Mouse (Mus musculus) urinary bladder, adult 18-20 months (tissue): ENCODE measurements around the gene Kidins220.

Experiments used
- DNase-seq, 2 experiments: peaks; one replicate each; pipeline ENCODE4 v3.0.0; 2022; ENCODE audit warnings: low spot score in 2 of 2, mixed read lengths in 2 of 2

Gene Kidins220

GRCm38 (mm10) chr12:25026308-25026707 is 51.6 kb downstream of the Kidins220 start:
- DNase-seq: no peak

GRCm38 (mm10) chr12:25027416-25027815 is 52.7 kb downstream of the Kidins220 start:
- DNase-seq: peak in 1 of 2 experiments; percentile 25

- DNase-seq: no peak
Measured at GRCm38 (mm10) chr12:25033662-25034337, 59.1 kb downstream of the Kidins220 start.

GRCm38 (mm10) chr12:25034338-25034953 is 59.7 kb downstream of the Kidins220 start:
- DNase-seq: no peak

GRCm38 (mm10) chr12:25036024-25036423 is 61.3 kb downstream of the Kidins220 start:
- DNase-seq: no peak

GRCm38 (mm10) chr12:25037222-25037621 is 62.5 kb downstream of the Kidins220 start:
- DNase-seq: no peak

- no peak for DNase-seq
Measured at GRCm38 (mm10) chr12:25037681-25038472, 63.2 kb downstream of the Kidins220 start.

GRCm38 (mm10) chr12:25044056-25044455 is 69.3 kb downstream of the Kidins220 start:
- DNase-seq: no peak

GRCm38 (mm10) chr12:25044579-25044978 is 69.9 kb downstream of the Kidins220 start:
- no peak for DNase-seq

- no peak for DNase-seq
Measured at GRCm38 (mm10) chr12:25049253-25049652, 74.5 kb downstream of the Kidins220 start.

GRCm38 (mm10) chr12:25054511-25054910 is 79.8 kb downstream of the Kidins220 start:
- no peak for DNase-seq

- DNase-seq: no peak
Measured at GRCm38 (mm10) chr12:25054963-25055362, 80.2 kb downstream of the Kidins220 start.

- DNase-seq: no peak
Measured at GRCm38 (mm10) chr12:25059487-25060200, 84.9 kb downstream of the Kidins220 start.

GRCm38 (mm10) chr12:25060901-25061300 is 86.2 kb downstream of the Kidins220 start:
- no peak for DNase-seq

- DNase-seq: no peak
Measured at GRCm38 (mm10) chr12:25062264-25062663, 87.5 kb downstream of the Kidins220 start.

GRCm38 (mm10) chr12:25073374-25073773 is 98.6 kb downstream of the Kidins220 start:
- DNase-seq: no peak

GRCm38 (mm10) chr12:25074344-25074743 is 99.6 kb downstream of the Kidins220 start:
- no peak for DNase-seq

GRCm38 (mm10) chr12:25083260-25084178 is 108.8 kb downstream of the Kidins220 start:
- DNase-seq: no peak

- no peak for DNase-seq
Measured at GRCm38 (mm10) chr12:25086966-25087365, 112.2 kb downstream of the Kidins220 start.

GRCm38 (mm10) chr12:25089433-25089832 is 114.7 kb downstream of the Kidins220 start:
- no peak for DNase-seq
